Mouse (Mus musculus) C2C12 (cell line): ENCODE data around the gene Spaca9. TPM values are rescaled to one million over a fixed set of nuclear protein-coding genes. Genes with fewer than 3 reads are reported as not detected.

Experiments used
- H3K27me3 ChIP-seq: one replicate; pipeline ENCODE4 v1.6.1; 2011; ENCODE audit not compliant: control insufficient read depth, insufficient read depth, insufficient read length
- H3K36me3 ChIP-seq: one replicate; pipeline ENCODE4 v1.6.1; 2011; ENCODE audit not compliant: control insufficient read depth, insufficient read depth
- H3K4me3 ChIP-seq: one replicate; pipeline ENCODE4 v1.5.1; 2011; ENCODE audit warnings: mild to moderate bottlenecking, control low read depth; ENCODE audit not compliant: poor library complexity, insufficient read depth, severe bottlenecking
- H3K79me2 ChIP-seq: one replicate; pipeline ENCODE4 v1.6.1; 2011; ENCODE audit not compliant: control insufficient read depth, insufficient read depth
- H3K79me3 ChIP-seq: one replicate; pipeline ENCODE4 v1.6.1; 2011; ENCODE audit warnings: low read depth, control low read depth
- H3ac ChIP-seq: one replicate; pipeline ENCODE3; 2011; ENCODE audit warnings: low read depth; ENCODE audit not compliant: control insufficient read depth, insufficient read length
- CEBPB ChIP-seq: IDR thresholded peaks from one replicate; pipeline ENCODE4 v1.6.1; 2011; ENCODE audit warnings: low read depth, mild to moderate bottlenecking, control low read depth, moderate library complexity
- CTCF ChIP-seq: IDR thresholded peaks from one replicate; pipeline ENCODE4 v1.5.1; 2011; ENCODE audit not compliant: control insufficient read depth, insufficient read depth, insufficient read length
- FOSL1 ChIP-seq: IDR thresholded peaks from one replicate; pipeline ENCODE4 v1.8.0; 2011; ENCODE audit warnings: mild to moderate bottlenecking, low read length; ENCODE audit not compliant: poor library complexity, insufficient read depth, severe bottlenecking
- MAX ChIP-seq: IDR thresholded peaks from one replicate; pipeline ENCODE4 v1.6.1; 2011; ENCODE audit warnings: mild to moderate bottlenecking, control low read depth
- MYOD1 ChIP-seq: IDR thresholded peaks from one replicate; pipeline ENCODE4 v1.6.1; 2011; ENCODE audit warnings: low read depth; ENCODE audit not compliant: control insufficient read depth, insufficient read length
- MYOG ChIP-seq: IDR thresholded peaks from one replicate; pipeline ENCODE4 v1.6.1; 2011; ENCODE audit not compliant: control insufficient read depth, insufficient read length; ENCODE audit errors: extremely low read depth
- USF1 ChIP-seq: IDR thresholded peaks from one replicate; pipeline ENCODE4 v1.6.1; 2011; ENCODE audit warnings: low read depth, mild to moderate bottlenecking, control low read depth, moderate library complexity
- polyA plus RNA-seq: library from polyadenylated mRNA; unstranded; fragments of >200 nt; fragmentation: generic; extraction: Trizol; gene quantifications from one replicate; pipeline ENCODE4 v1.2.1, GENCODE M21; 2012; ENCODE audit warnings: missing spikeins

Gene Spaca9
- polyA plus RNA-seq, 1 experiment = 0.96 TPM

GRCm38 (mm10) chr2:28737112-28737511, 37.6 kb upstream of the Spaca9 start:
- peaks cover 85% of the 10 kb centered on the region for H3K27me3 ChIP-seq
- no peak overlapping the region for H3ac ChIP-seq
- H3K4me3 ChIP-seq = no peak overlapping the region
- TF ChIP-seq FOSL1 (no peak), MYOG (no peak), CTCF (no peak), MYOD1 (no peak), MAX (no peak), CEBPB (no peak)
- no peaks in the 10 kb centered on the region for H3K79me3 ChIP-seq
- H3K36me3 ChIP-seq = no peaks in the 10 kb centered on the region
- H3K79me2 ChIP-seq = no peaks in the 10 kb centered on the region

GRCm38 (mm10) chr2:28730676-28731075, 31.1 kb upstream of the Spaca9 start:
- Histone ChIP-seq H3K79me2 (no peaks in the 10 kb centered on the region), H3K27me3 (peaks cover 79% of the 10 kb centered on the region), H3ac (no peak overlapping the region), H3K36me3 (no peaks in the 10 kb centered on the region), H3K79me3 (no peaks in the 10 kb centered on the region), H3K4me3 (no peak overlapping the region)
- no peak for TF ChIP-seq CEBPB

DNA sequence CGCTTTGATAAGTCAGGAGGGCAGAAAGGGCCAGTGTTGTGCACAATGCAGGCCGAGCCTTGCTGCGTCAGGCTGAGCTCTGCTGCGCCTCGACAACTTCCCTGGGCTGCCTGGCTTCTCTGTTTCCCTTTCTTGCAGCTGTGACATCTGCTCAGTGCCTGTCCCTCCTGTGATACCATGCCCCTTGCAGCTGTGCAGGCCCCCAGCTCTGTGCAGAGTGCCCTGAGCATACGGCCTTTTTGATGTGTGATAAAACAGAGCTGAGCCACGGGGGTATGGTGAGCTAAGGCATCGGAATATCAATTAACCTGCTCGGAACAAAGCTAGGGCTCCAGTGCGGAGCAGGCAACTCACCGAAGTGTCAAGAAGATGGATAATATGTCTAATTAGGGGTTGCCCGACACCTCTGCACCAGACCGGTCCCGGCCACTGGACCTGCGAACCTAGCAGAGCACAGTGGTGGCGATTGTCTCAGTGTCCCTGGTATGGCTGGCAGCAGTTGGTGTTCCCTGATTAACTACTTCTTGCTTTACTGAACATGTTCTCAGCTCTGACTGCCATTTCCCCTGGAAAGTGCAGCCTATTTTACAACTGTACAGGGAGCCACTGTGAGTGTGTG, 28.4 kb upstream of the Spaca9 start:
- Histone ChIP-seq H3K27me3 (peaks cover 74% of the 10 kb centered on the region), H3K79me3 (no peaks in the 10 kb centered on the region), H3ac (no peak overlapping the region), H3K79me2 (no peaks in the 10 kb centered on the region), H3K4me3 (no peak overlapping the region), H3K36me3 (no peaks in the 10 kb centered on the region)
- TF ChIP-seq FOSL1 (no peak), USF1 (no peak), MYOG (no peak), CEBPB (no peak), MYOD1 (no peak)

DNA sequence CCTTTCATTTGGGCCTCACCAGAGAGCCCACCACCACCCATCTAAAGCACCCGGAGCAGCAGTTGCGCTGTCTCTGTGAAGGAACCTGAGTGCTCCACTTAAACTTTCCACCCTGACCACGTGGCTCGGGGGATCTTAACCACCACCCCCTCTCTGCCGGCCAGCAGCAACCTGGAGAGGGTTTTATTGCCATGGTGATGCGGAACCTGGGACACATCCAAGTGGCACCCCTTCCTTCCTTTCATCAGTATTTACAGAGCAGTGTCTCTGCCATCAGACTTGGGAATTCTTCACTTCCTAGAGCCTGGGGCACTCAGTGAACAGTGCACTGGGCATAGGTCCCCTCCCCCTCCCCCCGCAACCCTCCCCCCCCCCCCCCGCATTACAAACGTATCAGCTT, 24.4 kb upstream of the Spaca9 start:
- Histone ChIP-seq H3K4me3 (no peak overlapping the region), H3K27me3 (peaks cover 81% of the 10 kb centered on the region), H3K79me3 (no peaks in the 10 kb centered on the region), H3ac (no peak overlapping the region), H3K36me3 (no peaks in the 10 kb centered on the region), H3K79me2 (no peaks in the 10 kb centered on the region)
- TF ChIP-seq MYOG (no peak), USF1 (no peak), CEBPB (no peak), CTCF (no peak), FOSL1 (no peak), MYOD1 (no peak), MAX (no peak)

DNA sequence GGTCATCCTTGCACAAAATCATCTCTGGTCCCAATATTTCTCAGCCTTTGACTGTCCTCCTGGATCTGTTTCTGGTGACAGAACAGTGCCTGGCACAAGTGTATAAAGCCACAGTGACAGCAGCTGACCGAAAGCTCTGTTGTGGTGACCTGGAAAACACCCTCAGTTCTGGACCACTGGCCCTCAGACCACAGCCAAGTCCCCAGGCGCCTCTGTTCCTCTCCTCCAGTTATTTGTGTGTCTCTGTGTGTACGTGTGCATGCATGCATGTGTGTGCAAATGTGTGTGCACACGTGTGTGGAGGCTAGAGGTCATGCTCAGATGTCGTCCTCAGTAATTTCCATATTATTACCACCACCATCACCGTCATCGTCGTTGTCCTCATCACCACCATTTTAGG, 22.9 kb upstream of the Spaca9 start:
- H3K4me3 ChIP-seq = no peak overlapping the region
- no peaks in the 10 kb centered on the region for H3K36me3 ChIP-seq
- peaks cover 72% of the 10 kb centered on the region for H3K27me3 ChIP-seq
- no peaks in the 10 kb centered on the region for H3K79me2 ChIP-seq
- no peaks in the 10 kb centered on the region for H3K79me3 ChIP-seq
- no peak overlapping the region for H3ac ChIP-seq
- TF ChIP-seq FOSL1 = no peak
- no peak for TF ChIP-seq MYOD1
- TF ChIP-seq MYOG = no peak
- no peak for TF ChIP-seq MAX
- no peak for TF ChIP-seq CEBPB
- TF ChIP-seq USF1 = no peak
- TF ChIP-seq CTCF = no peak

DNA sequence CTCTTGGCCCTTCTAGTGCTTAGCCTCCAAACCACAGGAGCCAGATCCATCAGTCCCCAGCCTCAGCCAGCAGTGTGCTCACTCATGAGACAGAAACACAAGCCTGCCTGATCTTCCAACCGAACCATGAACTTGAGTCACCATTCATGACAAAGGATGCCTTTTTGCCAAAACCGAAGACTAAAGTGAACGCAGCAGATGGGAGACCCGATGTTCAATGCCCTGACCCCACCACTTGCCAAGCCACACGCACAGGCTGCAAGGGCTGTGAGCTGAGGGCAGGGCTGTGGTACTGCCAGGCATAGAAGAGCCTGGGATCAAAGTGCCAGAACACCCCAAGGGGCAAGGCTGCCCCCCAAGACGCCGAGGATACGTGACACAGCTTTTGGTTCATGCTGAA, 13.5 kb upstream of the Spaca9 start:
- TF ChIP-seq CEBPB (no peak), MYOD1 (no peak), CTCF (no peak), MYOG (no peak), MAX (no peak), FOSL1 (no peak), USF1 (no peak)
- H3K79me2 ChIP-seq = no peaks in the 10 kb centered on the region

More for the DNA sequence above, 13.5 kb upstream of the Spaca9 start:
- no peaks in the 10 kb centered on the region for H3K79me3 ChIP-seq
- H3K4me3 ChIP-seq = no peak overlapping the region
- H3K36me3 ChIP-seq = no peaks in the 10 kb centered on the region
- no peak overlapping the region for H3ac ChIP-seq
- peaks cover 61% of the 10 kb centered on the region for H3K27me3 ChIP-seq
